Mouse (Mus musculus) myocyte (in vitro differentiated cells): ENCODE data around the gene Adgrv1.

Source experiments
- MYOG ChIP-seq, 3 experiments: IDR thresholded peaks; one replicate each; pipeline ENCODE4 v1.6.1; 2011; ENCODE audit warnings: control low read depth in 2 of 3, low read depth in 2 of 3, mild to moderate bottlenecking in 2 of 3; ENCODE audit not compliant: insufficient read length in 2 of 3, control insufficient read depth in 1 of 3, insufficient read depth in 1 of 3
- POLR2A ChIP-seq: IDR thresholded peaks from one replicate; pipeline ENCODE4 v1.6.1; 2011; ENCODE audit warnings: low read depth, mild to moderate bottlenecking, control low read depth, moderate library complexity; ENCODE audit not compliant: insufficient read length
- USF1 ChIP-seq: IDR thresholded peaks from one replicate; pipeline ENCODE4 v1.6.1; 2011; ENCODE audit warnings: low read depth, mild to moderate bottlenecking, control low read depth, moderate library complexity

GRCm38 (mm10) chr13:81208106-81208613, 424.8 kb downstream of the Adgrv1 start:
- no peak for TF ChIP-seq USF1
- TF ChIP-seq POLR2A: no peak
- TF ChIP-seq MYOG (IDR thresholded peaks at IDR 0.05; ENCODE audit: control insufficient read depth in 1 of 3, insufficient read depth in 1 of 3, insufficient read length in 2 of 3, low read depth in 2 of 3): no peak
